Mouse (Mus musculus): ENCODE data around the gene Rassf3.

Gene Rassf3

GRCm38 (mm10) chr10:121489941-121490340, 13.8 kb upstream of the Rassf3 start:
- no peak for DNase-seq (ENCODE audit: low read depth)

DNA sequence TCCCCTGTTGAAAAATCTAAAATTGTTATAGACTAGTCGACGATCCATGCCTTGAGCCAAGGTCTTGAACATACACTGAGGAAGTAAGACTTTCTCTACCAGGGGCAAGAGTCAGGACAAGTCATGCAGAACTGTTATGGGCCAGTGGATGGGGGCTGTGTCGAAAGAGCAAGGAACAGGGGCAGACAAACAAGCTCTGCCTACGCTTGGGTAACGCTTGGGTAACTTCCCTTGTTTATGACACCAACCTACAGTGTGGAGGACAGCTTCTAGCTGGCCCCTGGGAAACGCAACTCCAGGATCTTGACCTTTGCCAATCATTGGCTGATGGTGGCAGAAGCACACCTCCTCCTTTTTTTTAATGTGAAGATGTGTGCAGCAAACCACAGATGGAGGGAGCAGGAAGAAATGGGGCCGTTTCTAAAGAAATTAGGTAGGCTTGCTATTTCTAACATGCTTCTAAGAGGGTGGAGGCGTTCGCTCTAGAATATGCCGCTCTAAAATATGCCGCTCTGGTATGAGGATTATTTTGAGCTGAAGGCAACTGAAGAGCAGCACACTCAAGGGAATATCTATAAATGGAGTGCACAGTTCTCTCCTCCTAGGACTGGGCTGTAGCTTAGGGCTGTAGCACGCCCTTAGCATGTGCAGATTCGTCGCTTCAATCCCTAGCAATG, 12.6 kb upstream of the Rassf3 start:
- no peak for DNase-seq (ENCODE audit: low read depth)

- DNase-seq (ENCODE audit: low read depth), result no peak
Observed at GRCm38 (mm10) chr10:121487716-121488115, 11.6 kb upstream of the Rassf3 start.

DNA sequence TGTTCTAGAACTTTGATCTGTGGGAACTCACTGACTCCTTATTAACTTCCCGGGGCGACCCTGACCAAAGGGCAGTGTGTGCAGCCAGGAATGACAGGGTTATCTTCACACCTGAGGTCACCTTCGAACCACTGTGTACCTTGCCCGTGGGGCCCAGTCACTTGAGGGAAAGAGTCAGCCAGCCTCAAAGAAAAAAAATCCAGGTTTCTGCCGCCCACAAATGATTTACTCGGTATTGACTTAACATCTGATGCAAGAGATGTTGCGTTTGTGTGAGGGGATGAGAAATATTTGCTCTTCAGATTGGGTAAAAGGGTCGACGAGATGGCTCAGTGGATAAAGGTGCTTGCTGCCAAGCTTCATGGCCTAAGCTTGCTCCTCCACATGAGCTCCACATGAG, 10.2 kb upstream of the Rassf3 start:
- no peak for DNase-seq (ENCODE audit: low read depth)

DNA sequence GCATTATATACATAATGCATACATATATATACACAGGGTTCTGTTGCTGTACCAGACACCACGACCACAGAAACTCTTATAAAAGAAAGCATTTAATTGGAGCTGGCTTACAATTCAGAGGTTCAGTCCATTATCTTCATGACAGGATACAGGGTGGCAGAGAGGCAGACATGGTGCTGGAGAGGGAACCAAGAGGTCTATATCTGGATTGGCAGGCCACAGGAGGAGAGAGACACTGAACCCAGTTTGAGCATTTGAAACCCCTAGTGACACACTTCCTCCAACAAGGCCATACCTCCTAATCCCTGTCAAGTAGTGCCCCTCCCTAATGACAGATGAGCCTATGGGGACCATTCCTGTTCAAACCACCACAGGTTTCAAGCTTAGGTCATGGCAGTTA, 7.2 kb upstream of the Rassf3 start:
- no peak for DNase-seq (ENCODE audit: low read depth)

DNA sequence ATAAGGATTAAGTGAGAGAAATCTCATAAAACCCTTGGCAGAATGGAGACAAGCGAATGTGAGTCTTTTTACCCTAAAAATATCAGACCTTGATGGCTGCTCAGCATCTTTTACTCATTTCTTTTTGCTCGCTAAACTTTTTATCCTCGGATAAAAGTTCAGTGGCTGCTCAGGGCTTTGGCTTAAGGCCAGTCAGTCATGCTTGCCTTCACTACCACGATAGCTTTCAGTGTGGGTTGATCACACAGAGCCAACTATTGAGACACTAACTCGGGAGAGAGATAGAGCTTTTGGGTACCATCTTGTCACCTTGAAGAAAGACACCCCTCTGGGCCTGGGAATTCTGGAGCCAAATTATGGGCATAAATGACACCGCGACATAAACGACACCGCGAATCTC, 5.0 kb upstream of the Rassf3 start:
- no peak for DNase-seq (ENCODE audit: low read depth)

DNA sequence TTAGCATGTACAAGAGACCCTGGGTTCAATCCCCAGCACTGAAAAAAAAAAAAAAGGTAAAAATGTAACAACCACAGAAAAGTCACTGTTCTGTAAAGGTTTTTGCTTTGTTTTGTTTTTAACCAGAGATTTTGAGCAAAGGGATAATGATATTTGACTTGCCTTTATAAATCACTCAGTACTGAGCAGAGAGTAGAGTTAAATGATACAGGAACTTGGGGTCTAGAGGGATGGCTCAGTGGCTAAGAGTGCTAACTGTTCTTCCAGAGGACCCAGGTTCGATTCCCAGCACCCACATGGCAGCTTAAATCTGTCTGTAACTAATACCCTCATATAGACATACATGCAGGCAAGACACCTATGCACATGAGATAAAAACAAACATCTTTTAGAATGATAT, 3.8 kb upstream of the Rassf3 start:
- no peak for DNase-seq (ENCODE audit: low read depth)

- no peak for DNase-seq (ENCODE audit: low read depth)
Observed at GRCm38 (mm10) chr10:121477433-121477832, 1.3 kb upstream of the Rassf3 start.

DNA sequence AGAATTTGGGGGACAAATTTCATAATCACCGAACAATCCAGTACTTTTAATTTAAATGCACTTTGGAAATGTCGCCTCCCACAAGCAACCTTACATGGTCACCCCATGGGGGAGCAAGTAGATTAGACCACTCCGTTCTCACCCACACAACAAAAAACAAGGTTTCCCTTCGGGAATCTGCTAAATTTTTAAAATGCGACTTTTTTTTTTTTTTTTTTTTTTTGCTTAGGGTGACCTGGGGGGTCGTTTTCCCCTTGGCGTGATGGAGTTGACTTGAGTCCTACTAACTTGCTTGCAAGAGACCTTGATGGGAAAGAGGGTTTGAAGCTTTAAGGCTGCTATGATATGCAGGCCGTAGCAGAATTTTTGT, 806 bp upstream of the Rassf3 start:
- no peak for DNase-seq (ENCODE audit: low read depth)

DNA sequence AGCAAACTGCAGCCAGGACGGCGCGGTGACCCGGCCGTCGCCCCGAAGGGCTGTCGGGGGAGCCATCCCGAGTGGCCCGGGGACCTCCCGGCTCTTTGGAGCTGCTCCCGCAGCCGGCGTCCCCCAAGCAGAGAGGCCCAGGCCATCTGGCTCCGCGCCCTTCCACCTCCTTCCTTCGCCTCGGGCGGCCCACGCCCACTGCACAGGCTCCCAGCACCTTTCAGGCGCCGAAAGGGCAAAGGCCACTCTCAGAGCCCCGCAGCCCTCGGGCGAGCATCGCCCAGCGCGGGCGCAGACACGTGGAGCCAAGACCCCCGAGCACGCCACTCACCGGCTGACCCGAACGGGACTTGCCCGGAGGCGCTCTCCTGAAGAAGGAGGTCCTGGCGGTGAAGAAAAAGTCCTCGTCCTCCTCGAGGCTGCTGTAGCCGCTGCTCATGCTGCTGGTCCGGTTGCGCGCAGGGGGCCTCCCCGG, 438 bp downstream of the Rassf3 start:
- no peak for DNase-seq (ENCODE audit: low read depth)

DNA sequence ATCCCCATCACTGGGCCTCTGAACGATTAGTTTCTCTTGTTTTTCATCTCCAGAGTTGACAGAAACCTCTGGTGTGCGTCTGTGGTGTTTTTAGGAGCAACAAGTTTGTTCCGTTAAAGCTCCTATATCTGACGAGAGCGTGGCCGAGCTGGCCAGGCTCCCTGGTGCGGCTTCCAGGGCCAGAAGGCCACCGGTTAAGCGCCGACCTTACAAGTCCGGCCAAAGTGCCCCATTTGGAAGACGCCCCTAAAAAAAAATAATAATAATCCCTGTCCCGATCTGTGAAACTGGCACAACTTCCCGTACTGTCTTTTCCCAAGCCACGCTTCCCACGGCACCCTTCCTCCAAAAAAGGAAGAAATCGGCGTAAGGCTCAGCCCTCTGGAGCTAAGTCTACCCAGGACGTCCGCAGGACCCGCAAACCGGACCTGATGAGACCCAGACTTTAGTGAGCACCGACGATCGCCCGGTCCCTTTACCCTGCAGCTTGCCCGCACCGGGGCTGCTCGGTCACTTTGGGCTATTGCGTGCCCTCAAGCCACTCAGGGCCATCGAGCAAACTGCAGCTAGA, 961 bp downstream of the Rassf3 start:
- DNase-seq (ENCODE audit: low read depth), result peak; percentile 47

DNA sequence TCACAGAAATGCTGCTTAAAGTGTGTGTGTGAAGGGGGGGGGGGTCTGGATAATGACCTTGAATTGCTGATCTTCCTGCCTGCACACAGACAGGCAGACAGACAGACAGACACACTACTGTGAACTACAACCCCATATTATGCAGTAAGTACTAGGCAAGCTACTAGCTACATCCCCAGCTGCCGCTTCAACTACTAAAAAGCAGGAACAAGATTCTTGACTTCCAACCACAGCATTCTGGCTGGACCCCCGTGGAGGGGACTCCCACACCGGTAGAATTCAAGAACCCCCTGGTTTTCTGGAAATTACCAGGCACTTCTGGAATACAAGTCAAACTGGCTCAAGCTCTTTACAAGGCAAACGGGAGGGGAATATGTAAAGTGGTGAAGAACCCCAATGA, 1.9 kb downstream of the Rassf3 start:
- no peak for DNase-seq (ENCODE audit: low read depth)

DNA sequence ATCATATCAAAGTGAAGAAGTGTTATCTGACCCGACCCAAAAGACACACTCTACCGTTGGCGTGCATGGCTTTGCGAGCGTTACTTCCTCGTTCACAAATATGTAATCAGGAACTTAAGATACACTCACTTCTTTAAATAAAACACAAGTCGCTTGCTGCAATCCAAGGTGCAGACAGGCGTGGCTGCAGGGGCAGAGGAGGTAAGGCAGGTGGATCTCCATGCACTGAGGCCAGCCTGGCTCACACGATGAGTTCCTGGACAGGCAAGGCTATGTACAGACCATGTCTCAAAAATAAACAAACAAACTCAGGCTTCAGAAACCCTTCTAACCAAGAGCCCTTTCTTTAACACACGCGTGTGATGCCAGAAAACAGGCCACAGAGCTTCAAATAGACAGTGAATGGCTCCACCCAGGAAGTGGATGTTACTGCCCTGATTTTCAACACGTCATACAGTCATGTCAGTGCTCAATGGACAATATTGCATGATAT, 2.4 kb downstream of the Rassf3 start:
- DNase-seq (ENCODE audit: low read depth), result peak; percentile 89

DNA sequence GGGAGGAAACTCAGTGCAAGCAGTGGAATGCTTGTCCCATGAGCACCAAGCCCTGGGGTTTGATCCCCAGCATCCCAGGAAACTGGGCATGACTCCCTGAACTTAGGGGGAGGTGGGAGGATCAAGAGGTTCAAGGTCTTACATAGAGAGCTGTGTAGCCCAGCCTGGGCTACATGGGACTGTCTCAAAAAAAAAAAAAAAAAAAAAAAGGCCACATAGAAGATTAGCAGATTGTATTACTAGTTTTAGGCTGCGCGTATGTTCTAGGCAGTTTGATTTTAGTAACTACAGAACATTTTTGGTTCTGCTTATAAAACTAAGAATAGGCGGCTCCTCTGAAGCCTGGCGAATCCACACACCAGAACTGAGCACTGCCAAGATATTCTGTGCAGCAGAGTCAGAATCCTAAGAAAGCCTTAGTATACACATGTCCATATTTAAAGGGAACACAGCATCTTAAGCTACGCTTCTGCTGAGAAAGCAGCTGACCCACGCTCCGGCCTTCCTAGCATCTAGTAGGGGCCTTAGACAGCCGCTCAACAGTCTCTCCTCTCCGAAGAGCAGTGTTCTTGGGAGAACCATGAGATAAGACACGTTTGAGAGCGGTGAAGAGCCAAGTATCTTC, 3.4 kb downstream of the Rassf3 start:
- no peak for DNase-seq (ENCODE audit: low read depth)

GRCm38 (mm10) chr10:121471570-121472197, 4.5 kb downstream of the Rassf3 start:
- DNase-seq (ENCODE audit: low read depth), result peak; percentile 56

- DNase-seq (ENCODE audit: low read depth), result no peak
Observed at GRCm38 (mm10) chr10:121469625-121470024, 6.5 kb downstream of the Rassf3 start.

- no peak for DNase-seq (ENCODE audit: low read depth)
Observed at GRCm38 (mm10) chr10:121468985-121469384, 7.2 kb downstream of the Rassf3 start.

DNA sequence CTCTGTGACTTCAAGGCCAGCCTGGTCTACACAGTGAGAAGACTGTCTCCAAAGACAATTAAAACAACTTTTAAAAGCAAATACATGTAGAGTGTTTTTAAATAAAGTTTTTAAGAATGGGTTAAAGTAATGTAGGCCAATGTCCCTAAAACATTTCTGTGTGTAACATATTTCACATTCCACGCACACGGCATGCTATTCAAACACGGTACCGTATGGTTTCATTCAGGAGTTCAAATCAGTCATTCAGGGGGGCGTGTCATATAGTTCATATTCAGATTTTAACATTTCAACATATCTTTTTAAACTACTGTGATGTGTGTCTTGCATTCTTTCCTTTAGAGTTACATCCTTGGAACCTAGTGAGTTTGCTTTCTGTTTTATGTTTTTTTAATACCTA, 7.9 kb downstream of the Rassf3 start:
- DNase-seq (ENCODE audit: low read depth), result no peak

DNA sequence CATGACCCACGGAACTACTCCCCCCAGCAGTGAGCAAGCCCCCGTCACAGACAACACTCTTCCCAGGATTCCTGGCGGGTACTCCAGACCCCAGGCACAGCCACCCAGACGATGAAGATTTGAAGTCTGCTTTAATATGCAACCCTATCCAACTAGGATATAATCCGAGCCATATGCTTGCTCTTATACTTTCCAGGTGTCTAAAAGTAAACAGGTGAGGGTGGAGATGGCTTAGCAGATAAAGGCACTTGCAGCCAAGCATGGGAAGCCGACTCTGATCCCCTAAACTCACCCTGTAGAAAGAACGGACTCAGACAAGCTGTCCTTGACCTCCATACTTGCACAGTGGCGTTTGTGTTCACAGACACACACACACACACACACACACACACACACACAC, 8.4 kb downstream of the Rassf3 start:
- no peak for DNase-seq (ENCODE audit: low read depth)

DNA sequence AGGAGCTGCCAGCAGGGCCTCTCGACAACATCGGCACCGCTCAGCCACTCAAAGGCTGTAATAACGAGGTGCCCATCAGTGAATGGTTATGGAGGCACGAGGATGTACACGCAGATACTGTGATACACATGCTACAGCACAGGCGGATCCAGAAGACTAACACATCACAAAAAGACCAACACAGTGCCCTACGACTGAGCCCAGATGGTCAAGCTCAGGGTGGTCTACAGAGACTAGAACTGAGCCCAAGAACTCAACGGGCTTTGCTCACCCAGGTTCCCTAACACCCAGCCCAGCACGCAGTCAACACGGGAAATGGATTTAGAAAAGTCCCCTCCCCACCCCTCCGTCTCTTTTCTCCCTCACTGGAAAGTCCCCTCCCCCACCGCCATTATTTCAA, 9.1 kb downstream of the Rassf3 start:
- DNase-seq (ENCODE audit: low read depth), result no peak

DNA sequence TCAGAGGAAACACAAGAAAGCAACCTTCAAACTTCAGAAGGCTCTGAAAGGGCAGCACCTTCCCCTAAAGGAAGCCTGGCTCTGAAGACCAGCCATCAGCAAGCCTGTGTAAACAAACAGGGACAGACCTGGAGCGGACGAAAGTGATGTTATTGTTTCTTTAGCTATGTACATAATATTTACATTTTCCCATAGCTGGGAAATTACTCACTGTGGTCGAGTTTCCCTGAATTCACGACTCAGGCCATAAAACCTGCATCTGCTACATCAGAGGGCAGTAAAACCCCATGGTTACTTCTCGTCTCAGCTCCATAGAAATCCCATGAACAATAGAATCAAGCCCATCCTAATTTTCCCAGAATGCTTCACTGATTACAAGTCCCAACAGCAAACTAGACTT, 11.1 kb downstream of the Rassf3 start:
- no peak for DNase-seq (ENCODE audit: low read depth)

- no peak for DNase-seq (ENCODE audit: low read depth)
Observed at GRCm38 (mm10) chr10:121462162-121462881, 13.8 kb downstream of the Rassf3 start.

Data from naive thymus-derived CD4-positive, alpha-beta T cell, adult 2 months (primary cell).